Mouse (Mus musculus): Measurements from ENCODE around the gene Commd8. TPM values are rescaled to one million over a fixed set of nuclear protein-coding genes. Genes with fewer than 3 reads are reported as not detected.

Gene Commd8
- 127 to 252 TPM (median 176 TPM) in 3 replicates for total RNA-seq (2017)

DNA sequence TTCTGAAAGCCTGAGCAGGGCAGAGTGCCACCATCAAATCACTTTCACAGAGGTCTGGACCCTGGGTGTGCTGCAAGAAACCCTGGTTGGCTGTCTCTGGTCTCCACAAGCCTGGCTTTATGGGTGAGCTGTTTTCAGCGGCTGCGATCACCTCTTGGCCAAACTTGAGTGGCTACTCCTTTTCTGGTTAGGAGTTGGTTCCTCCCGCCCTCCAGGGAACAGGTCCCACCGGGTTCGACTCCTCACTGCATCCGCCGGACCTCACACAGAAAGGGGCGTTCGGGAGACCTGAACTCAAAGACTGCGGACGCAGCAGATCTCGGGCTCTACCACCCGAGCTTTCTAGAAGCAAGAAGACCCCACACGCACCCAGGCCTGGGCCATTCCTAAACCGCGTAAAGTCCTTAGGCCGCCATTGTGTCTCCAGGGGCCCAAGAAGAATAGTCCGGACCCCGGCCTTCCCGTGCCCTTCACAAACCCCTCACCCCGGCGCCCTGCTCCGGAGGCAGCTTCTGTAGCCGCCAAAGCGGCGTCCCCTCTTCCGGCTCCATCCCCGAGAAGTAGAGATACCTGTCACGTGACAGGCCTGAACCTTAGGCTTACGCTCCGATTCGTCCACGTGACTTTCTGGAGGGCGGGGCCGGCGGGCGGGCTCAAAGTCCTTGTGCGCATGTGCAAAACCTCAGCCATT is at the start of gene Commd8:
TSS of gene Commd8 (minus strand) at position 596 of the 691 bp plus-strand sequence.
- ATAC-seq (replicated peaks; ENCODE audit: insufficient number of reproducible peaks, low FRiP score, low TSS enrichment, poor library complexity, severe bottlenecking): peak; percentile 71

DNA sequence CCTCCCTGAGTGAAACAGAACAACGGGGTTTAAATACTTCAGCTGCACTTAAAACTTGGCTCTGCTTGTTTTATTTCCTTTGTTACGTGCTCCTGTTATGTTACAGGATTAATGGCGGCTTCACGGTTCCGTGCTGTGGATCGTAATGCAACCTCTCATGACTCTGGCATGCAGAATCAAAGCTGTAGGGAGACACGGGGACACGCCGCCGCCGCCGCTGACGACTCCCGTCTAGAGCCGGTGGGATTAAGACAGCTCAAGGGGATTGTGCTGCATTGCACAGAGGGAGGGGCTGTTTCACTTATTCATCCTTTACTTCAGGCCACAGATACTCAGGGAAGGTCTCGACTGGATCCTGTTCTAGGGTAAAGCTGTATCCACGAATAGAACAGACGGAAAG is 43.8 kb upstream of the Commd8 start:
- ATAC-seq (replicated peaks; ENCODE audit: insufficient number of reproducible peaks, low FRiP score, low TSS enrichment, poor library complexity, severe bottlenecking): no peak

DNA sequence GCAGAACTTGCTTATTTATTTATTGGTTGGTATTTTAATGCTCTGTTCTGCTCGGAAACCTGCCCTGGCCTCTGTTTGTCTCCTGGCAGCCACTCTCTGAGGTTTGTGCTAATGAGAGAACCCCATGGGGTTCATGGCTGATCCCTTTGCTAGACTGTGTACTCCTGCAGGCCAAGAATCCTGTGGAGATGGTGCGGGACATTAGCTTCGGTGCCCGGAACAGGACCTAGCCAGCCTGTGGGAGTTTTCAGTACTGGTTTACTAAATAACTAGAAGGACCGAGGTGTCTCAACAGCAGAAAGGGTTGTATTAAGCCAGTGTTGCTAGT is 42.8 kb upstream of the Commd8 start:
- ATAC-seq (replicated peaks; ENCODE audit: insufficient number of reproducible peaks, low FRiP score, low TSS enrichment, poor library complexity, severe bottlenecking): no peak

DNA sequence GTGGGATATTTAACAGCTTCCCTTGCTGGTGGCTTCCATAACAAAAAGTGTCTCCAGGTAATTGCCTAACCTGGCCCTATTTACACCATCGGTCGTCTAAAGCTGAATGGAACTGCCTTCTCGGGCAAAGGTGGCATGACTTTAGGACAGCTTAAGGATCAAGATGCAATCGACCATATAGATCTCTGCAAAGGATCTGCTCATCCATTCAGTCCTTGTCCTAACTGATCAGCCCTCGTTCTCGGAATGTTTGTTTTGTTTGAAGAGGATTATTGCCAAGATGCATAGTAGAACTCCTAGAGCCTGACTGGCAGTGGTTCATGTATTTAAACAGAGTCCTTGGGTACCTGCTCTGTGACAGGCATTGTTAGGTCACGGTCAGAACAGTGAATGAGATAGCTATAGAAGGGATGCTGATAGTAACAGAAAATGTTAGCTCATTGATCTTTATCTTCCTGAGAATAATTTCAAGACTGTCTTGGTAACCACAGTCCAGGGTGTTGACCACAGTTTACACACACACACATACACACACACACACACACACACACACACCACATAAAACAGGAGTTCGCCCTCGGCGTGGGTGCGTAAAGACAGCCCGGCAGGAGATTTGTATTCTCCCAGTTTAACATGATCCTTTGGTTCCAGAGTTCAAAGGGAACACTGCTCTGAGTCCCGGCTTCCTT is 42.3 kb upstream of the Commd8 start:
- ATAC-seq (replicated peaks; ENCODE audit: insufficient number of reproducible peaks, low FRiP score, low TSS enrichment, poor library complexity, severe bottlenecking): no peak

DNA sequence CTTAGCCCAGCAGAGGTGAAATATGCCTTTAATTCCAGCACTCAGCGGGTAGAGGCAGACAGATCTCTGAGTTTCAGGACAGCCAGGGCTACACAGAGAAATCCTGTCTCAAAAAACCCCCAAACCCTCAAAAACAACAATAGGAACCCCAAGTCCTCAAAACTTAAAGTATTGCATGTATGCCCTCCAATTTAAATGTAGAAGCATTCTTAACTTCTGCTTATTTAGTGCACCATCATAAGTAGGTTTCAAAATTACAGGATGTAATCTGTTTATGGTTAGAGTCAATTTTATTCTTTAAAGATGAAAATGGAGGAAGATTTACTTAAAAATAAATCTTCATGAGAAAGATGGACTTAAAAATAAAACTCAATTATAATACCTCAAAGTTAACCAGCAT is 40.5 kb upstream of the Commd8 start:
- ATAC-seq (replicated peaks; ENCODE audit: insufficient number of reproducible peaks, low FRiP score, low TSS enrichment, poor library complexity, severe bottlenecking): no peak

DNA sequence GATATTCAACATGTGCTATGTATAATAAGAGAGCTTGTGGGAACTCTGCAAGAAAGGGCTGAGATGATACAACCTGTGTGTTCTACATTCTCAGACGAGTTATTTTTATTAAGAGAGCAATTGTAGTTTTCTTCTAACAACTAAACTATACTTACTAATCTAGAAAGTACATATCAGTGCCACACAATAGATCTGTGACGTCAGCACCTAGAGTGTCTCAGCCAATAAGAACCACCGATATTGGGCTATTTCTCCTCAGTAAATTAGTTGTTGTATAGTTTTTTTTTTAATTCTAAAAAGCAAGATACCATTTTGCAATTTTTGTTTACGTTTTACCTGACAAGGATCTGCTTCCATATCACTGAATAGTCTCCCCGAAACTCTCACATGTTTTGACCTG is 37.3 kb upstream of the Commd8 start:
- ATAC-seq (replicated peaks; ENCODE audit: insufficient number of reproducible peaks, low FRiP score, low TSS enrichment, poor library complexity, severe bottlenecking): no peak

DNA sequence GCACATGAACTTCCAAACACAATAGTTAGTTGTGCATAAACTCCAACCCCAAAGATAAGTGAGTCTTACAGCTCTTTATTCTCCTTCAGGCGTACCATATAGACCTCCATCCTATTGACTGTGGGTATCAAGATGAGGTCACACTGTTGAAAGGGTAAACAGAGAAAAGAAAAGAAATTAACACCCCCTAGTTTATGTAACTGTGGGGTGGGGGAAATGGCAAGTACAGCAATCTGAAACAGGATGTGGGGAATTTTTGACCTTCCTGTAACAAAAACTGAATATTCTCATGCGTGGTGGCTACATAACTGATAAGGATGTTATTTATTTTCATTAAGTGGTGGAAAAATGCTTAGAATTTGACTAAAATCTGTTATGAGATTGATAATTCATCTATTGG is 36.5 kb upstream of the Commd8 start:
- no peak for ATAC-seq (replicated peaks; ENCODE audit: insufficient number of reproducible peaks, low FRiP score, low TSS enrichment, poor library complexity, severe bottlenecking)

DNA sequence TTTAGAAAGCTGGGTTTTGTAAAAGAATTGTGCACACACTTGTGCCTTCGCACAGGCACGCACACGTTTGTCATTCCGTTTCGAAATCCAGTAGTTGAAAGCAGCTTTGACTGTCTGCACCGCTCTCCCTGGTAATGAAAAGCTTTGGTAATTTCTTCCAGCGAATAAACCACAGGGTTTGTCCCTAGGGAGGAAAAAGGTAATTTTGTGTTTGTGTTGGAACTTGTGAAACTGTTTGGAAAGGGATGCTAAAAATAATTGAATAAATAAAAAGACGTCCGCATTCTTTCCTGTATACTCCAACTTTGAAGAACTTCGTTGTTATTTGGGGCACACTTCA is 35.7 kb upstream of the Commd8 start:
- ATAC-seq (replicated peaks; ENCODE audit: insufficient number of reproducible peaks, low FRiP score, low TSS enrichment, poor library complexity, severe bottlenecking): no peak

DNA sequence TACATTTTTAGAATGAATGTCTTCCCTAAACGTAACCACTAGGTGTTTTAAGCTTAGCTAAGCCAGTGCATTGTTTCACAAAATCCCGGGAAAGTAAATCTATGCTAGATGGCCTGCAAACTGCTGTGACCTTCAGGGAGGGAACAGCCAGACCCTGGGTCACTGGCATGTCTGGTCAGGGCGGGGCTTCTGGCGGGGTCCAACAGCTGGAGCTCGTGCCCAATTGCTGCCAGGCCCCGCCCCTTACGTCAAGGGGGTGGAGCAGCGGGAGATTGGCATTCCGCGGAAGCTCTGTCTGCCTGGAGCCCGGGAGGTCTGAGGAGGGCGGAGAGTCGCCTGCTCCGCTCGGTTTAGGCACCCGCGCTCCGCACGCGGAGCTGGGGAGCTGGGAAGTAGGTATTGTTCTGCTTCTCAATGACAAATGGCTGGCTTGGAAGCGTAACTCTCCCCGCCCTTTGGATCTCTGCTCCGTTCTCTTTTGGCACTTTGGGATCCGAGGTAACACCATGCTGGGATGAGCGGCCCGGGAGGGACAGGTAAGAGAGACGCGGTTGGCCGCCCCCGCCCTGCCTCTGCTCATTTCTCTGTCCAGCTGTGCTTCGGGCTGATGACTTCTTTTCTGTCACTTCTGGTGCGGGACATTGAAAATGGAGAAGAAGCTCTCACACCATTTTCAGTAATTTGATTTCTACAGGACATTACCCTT is 35.2 kb upstream of the Commd8 start:
- peak; percentile 95 for ATAC-seq (replicated peaks; ENCODE audit: insufficient number of reproducible peaks, low FRiP score, low TSS enrichment, poor library complexity, severe bottlenecking)

DNA sequence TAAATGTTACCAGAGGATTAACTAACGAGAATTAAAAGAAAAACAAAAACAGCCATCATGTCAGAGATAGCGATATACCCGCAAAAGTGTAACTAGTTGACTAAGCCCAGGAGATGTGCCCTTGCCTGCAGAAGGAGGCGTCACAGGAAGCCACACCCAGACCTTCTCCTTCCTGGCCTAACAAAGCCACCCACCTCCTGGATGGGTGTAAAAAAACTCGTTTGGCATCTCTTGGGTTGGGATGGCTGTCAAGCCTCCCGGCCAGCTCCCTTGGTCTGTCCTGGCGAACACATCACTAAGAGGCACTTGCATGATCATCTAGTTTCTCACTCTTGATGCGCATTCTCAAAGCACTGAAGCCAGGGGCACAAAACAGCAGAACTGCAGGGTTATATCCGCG is 34.0 kb upstream of the Commd8 start:
- ATAC-seq (replicated peaks; ENCODE audit: insufficient number of reproducible peaks, low FRiP score, low TSS enrichment, poor library complexity, severe bottlenecking): 0 out of 2 replicates have a peak, but pooled peaks have one; percentile 19

DNA sequence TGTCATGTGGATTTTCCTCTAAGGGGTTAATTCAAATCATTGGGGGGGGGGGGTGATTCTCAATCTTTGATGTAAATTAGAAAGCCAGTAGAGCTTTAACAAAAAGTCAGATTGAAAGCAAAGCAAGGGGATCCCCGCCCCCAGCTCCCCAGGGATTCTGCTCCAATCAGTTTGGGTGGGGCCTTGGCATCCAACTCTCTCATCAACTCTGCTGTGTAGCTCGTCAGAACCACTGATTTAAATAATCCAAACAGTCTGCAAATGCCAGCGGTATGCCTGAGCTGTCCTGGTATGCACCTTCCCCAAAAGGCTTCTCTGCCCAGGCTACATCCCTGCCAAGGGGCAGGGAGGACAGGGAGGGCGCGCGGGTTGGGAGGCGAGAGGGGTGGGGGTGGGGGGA is 33.6 kb upstream of the Commd8 start:
- ATAC-seq (replicated peaks; ENCODE audit: insufficient number of reproducible peaks, low FRiP score, low TSS enrichment, poor library complexity, severe bottlenecking): no peak

DNA sequence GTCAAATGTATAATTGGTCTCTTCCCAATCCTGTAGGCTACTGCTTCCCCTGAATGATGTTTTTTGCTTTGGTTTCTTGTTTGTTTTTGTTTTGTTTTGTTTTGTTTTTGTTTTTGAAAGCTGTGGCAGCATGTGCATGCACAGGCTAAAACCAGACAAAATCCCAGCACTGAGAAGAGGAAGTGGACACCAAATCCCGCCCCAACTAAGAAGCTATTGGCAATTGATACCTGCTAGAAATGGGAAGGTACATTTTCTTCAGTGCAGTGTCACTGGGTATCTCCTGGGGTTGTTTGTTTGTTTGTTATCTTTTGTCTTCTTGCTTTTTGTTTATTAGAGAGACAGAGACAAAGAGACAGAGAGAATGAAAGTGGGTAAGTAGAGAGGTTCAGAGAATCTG is 27.5 kb upstream of the Commd8 start:
- ATAC-seq (replicated peaks; ENCODE audit: insufficient number of reproducible peaks, low FRiP score, low TSS enrichment, poor library complexity, severe bottlenecking): no peak

DNA sequence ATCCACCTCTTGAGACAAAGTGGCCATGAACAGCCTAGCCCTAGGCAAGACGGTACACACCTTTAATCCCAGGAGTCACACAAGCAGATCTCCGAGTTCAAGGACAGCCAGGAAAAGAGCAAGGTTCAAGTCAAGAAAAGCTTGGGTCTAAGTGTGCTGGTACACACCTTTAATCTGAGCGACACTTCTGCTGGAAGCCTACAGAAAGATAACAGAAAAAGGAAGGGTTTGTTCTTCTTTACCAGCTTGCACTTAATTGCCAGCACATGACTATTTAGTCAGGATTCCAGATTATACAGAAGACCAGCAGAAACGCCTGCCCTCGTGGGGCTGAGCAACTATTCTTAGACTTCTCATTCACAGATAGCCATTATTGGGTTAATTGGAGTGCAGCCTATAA is 23.9 kb upstream of the Commd8 start:
- no peak for ATAC-seq (replicated peaks; ENCODE audit: insufficient number of reproducible peaks, low FRiP score, low TSS enrichment, poor library complexity, severe bottlenecking)

DNA sequence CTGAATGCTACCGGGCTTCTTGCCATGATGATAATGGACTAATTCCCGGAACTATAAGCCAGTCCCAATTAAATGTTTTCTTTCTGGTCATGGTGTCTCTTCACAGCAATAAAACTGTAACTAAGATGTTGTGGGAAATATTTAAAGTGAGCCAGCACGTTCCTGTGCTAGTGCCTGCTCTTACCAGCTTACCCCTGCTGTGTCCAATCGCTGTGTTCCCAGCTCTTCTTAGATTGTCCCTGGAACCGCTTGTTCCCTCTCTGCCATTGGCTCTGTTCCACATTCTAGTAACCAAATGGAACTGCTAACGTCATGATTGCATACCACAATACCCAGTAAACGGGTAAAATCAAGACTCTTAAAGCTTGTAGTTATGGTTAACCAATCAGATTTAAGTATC is 23.2 kb upstream of the Commd8 start:
- no peak for ATAC-seq (replicated peaks; ENCODE audit: insufficient number of reproducible peaks, low FRiP score, low TSS enrichment, poor library complexity, severe bottlenecking)

DNA sequence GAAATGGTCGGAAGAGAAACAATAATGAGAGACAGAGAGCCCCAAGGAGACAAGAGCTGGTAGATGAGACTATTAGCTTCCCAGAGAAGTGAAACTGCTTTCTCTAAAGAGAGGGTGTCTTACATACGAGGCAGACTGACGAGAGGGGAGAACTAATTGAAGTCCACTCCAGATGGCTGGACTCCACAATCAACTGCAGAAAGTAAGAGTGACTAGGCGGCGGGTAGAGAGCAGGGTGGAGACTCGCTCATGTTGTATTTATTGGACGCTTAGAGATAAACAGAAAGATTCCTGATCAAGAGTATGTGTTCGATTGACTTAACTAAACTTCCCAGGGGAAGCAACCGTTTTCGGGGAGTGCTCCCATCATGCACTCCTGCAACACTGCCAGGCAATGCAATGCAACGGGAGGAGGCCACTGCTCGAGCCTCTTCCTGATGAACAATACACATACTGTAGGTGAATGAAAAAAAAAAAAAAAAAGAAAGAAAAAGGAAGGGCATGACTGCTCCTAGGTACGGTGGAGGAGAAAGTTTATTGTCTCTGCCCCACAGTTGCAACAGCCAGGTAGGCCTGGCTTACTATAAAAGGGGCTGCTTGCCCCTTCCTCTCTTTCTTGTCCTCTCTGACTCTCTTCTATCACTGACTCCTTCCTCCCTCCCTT is 16.6 kb upstream of the Commd8 start:
- ATAC-seq (replicated peaks; ENCODE audit: insufficient number of reproducible peaks, low FRiP score, low TSS enrichment, poor library complexity, severe bottlenecking): no peak

DNA sequence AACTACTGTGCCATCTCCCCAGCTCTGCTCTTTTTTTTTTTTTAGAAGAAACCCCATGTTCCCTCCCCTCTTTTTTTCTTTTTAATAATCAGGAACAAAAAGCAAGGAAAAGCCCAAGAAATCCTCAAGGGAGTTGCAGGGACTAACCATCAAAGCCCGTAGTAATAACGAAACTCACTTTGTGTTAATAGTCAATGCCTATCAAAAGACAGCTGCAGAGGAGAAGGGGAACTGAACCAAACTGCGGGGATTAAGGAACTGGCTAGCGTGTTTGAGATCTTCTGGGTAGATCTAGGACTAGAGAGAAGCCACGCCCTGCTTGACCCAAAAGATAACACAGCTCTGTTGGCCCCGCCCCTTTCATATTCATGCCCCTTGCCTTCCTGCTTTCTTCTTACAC is 15.9 kb upstream of the Commd8 start:
- peak; percentile 78 for ATAC-seq (replicated peaks; ENCODE audit: insufficient number of reproducible peaks, low FRiP score, low TSS enrichment, poor library complexity, severe bottlenecking)

DNA sequence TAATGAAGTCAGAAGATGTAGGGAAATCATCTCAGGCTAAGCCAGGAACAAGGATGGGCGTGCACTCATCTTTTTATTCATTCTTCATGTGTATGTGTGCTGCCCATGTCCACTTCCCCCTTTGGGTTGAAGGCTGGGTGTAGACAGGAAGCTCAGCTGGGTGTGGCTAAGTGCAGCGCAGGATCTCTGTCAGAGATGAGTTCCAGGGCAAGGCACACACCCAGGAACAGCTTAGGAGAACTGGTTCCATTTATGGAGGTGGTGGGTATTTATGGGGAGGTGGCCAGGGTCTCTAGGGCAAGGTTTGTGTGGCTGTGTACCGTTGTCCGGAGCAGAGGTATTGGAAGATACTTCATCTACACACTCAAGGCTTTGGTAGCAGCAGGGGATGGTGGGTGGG is 14.8 kb upstream of the Commd8 start:
- peak; percentile 89 for ATAC-seq (replicated peaks; ENCODE audit: insufficient number of reproducible peaks, low FRiP score, low TSS enrichment, poor library complexity, severe bottlenecking)

DNA sequence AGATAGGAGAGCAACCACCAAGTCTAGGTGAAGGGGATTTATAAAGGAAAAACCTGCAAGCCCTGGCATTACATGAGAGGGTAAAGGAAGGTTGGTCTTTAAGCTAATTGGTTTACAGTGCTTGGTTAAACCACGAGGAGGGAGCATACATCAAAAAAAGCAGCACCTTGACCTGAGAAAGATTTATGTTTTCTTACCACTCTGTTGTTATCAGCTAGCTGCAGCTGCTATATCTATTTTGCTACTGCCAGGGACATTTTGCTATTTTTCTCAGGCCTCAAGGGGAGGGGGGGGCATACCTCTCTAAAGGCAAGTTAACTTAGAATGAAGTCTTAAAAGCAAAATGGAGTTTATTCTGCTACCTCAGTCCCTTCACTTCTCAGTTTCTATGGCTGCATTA is 13.2 kb upstream of the Commd8 start:
- no peak for ATAC-seq (replicated peaks; ENCODE audit: insufficient number of reproducible peaks, low FRiP score, low TSS enrichment, poor library complexity, severe bottlenecking)

DNA sequence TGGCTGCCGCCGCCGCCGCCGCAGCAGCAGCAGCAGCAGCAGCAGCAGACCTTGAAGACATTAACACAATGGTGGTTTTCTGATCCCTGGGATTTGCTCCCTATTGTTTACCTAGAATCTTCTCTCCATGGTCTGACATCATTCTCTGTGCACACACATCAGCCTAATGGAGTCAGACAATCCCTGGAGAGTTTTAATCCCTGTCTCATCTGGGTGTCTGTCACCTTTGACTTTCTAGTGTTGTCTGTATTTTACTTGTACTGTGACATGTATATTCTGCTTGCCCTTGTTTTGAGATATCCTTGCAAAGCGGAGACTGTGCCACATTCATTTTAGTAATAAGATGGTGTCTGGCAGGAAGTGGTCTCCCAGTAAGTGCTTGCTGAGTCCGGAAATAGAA is 7.5 kb upstream of the Commd8 start:
- ATAC-seq (replicated peaks; ENCODE audit: insufficient number of reproducible peaks, low FRiP score, low TSS enrichment, poor library complexity, severe bottlenecking): no peak

DNA sequence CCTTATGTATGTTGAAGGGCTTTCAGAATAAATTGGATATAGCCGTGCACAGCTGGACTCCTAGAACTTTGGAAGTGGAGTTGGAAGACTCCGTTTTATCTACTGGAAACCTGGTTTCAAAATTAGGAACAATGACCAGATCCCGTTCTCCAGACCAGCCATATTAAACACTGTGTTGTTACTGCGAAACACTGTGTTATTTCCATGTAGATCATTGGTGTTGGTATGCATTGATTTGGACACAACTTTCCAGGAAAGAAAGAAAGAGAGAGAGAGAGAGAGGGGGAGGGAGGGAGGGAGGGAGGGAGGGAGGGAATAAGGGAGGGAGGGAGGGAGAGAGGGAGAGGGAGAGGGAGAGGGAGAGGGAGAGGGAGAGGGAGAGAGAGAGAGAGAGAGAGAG is 7.1 kb upstream of the Commd8 start:
- no peak for ATAC-seq (replicated peaks; ENCODE audit: insufficient number of reproducible peaks, low FRiP score, low TSS enrichment, poor library complexity, severe bottlenecking)

All from monocyte, adult 5-6 weeks (primary cell).